Mouse (Mus musculus) ES-Bruce4 (cell line): Measurements from ENCODE around the gene Leng8. TPM values are rescaled to one million over a fixed set of nuclear protein-coding genes. Genes with fewer than 3 reads are reported as not detected.

Experiments used
- H3K27ac ChIP-seq: 2 replicates; pipeline ENCODE4 v1.5.1; 2012; ENCODE audit warnings: low read length, inconsistent platforms; ENCODE audit not compliant: insufficient read depth
- H3K27me3 ChIP-seq: 2 replicates; pipeline ENCODE4 v1.6.1; 2012; ENCODE audit warnings: mild to moderate bottlenecking, low read length, inconsistent platforms; ENCODE audit not compliant: control insufficient read depth, poor library complexity, insufficient read depth, severe bottlenecking
- H3K36me3 ChIP-seq: 2 replicates; pipeline ENCODE4 v1.6.1; 2012; ENCODE audit warnings: inconsistent platforms, mild to moderate bottlenecking, low read length, moderate library complexity; ENCODE audit not compliant: control insufficient read depth, poor library complexity, insufficient read depth, severe bottlenecking
- H3K4me1 ChIP-seq: one replicate; pipeline ENCODE4 v1.8.1; 2011; ENCODE audit warnings: low read length; ENCODE audit not compliant: control insufficient read depth, insufficient read depth
- H3K4me3 ChIP-seq: 2 replicates; pipeline ENCODE4 v1.5.1; 2011; ENCODE audit warnings: low read depth, mild to moderate bottlenecking, low read length
- H3K9ac ChIP-seq: 2 replicates; pipeline ENCODE4 v1.6.1; 2012; ENCODE audit warnings: low read depth, mild to moderate bottlenecking, inconsistent platforms; ENCODE audit not compliant: poor library complexity, severe bottlenecking
- H3K9me3 ChIP-seq: replicated peaks from 2 replicates; pipeline ENCODE4 v1.6.1; 2012; ENCODE audit warnings: mild to moderate bottlenecking, low read length, inconsistent platforms; ENCODE audit not compliant: control insufficient read depth, poor library complexity, insufficient read depth, severe bottlenecking
- CTCF ChIP-seq: IDR thresholded peaks from one replicate; pipeline ENCODE4 v1.8.1; 2011; ENCODE audit warnings: low read depth, low read length
- EP300 ChIP-seq: IDR thresholded peaks from 2 replicates; pipeline ENCODE4 v1.6.1; 2011; ENCODE audit warnings: low read depth, low read length; ENCODE audit not compliant: insufficient read depth
- POLR2A ChIP-seq: IDR thresholded peaks from one replicate; pipeline ENCODE4 v1.8.1; 2011; ENCODE audit warnings: low read length; ENCODE audit not compliant: insufficient read depth
- polyA plus RNA-seq: library from polyadenylated mRNA; stranded (reverse); fragments of >200 nt; gene quantifications from 2 replicates; pipeline ENCODE4 v1.2.4, GENCODE M21; 2011; ENCODE audit warnings: low read depth; ENCODE audit not compliant: missing spikeins, insufficient read depth, insufficient read length

Leng8 gene
- polyA plus RNA-seq, 1 experiment: 96.3 TPM

- H3K9me3 ChIP-seq: no peaks in the 10 kb centered on the region
- H3K36me3 ChIP-seq: 0 out of 2 replicates have a peak, but pooled peaks cover 2% of the 10 kb centered on the region
- no peak for TF ChIP-seq CTCF
- TF ChIP-seq POLR2A: no peak
- peak; percentile 88 for TF ChIP-seq EP300
- no peaks in the 10 kb centered on the region for H3K27me3 ChIP-seq
- H3K4me3 ChIP-seq: no peak overlapping the region
- peak overlapping the region; percentile 71 for H3K27ac ChIP-seq
- H3K4me1 ChIP-seq: peaks cover 6% of the 10 kb centered on the region
- H3K9ac ChIP-seq: no peak overlapping the region
Observed at GRCm38 (mm10) chr7:4125306-4125705, 11.5 kb upstream of the Leng8 start.

- TF ChIP-seq CTCF: no peak
- no peak for TF ChIP-seq EP300
- TF ChIP-seq POLR2A: no peak
- no peak overlapping the region for H3K4me3 ChIP-seq
Observed at GRCm38 (mm10) chr7:4126992-4127785, 9.7 kb upstream of the Leng8 start.

DNA sequence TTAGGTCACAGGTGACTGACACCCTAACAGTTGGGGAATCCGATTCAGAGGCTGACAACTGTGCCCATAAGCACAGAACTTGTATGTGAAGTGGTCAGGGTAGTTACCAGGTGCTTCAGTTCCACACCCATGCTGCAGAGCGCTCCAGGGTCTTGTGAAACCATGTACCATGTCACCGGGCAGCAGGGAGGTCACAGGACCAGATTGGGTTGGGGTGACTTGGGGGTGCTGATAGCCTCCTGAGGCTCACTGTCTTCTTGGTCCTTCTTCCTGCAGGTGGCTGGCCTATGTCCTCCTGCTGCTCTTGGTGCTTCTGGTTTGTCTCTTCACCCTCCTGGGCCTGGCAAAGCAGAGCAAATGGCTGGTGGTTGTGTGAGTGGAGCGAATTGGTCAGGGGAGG is 8.9 kb upstream of the Leng8 start:
- Histone ChIP-seq H3K27ac (no peak overlapping the region), H3K4me1 (peaks cover 8% of the 10 kb centered on the region), H3K27me3 (no peaks in the 10 kb centered on the region), H3K9ac (no peak overlapping the region), H3K4me3 (no peak overlapping the region), H3K9me3 (no peaks in the 10 kb centered on the region), H3K36me3 (0 out of 2 replicates have a peak, but pooled peaks cover 2% of the 10 kb centered on the region)
- TF ChIP-seq POLR2A (no peak), CTCF (no peak), EP300 (no peak)

More at GRCm38 (mm10) chr7:4126992-4127785, 9.7 kb upstream of the Leng8 start:
- H3K27me3 ChIP-seq: no peaks in the 10 kb centered on the region
- peaks cover 11% of the 10 kb centered on the region for H3K4me1 ChIP-seq
- H3K27ac ChIP-seq: no peak overlapping the region
- no peak overlapping the region for H3K9ac ChIP-seq
- no peaks in the 10 kb centered on the region for H3K9me3 ChIP-seq
- H3K36me3 ChIP-seq: 0 out of 2 replicates have a peak, but pooled peaks cover 2% of the 10 kb centered on the region

- TF ChIP-seq POLR2A: no peak
- TF ChIP-seq EP300: no peak
- TF ChIP-seq CTCF: no peak
- no peak overlapping the region for H3K9ac ChIP-seq
- H3K4me3 ChIP-seq: no peak overlapping the region
- 0 out of 2 replicates have a peak, but pooled peaks cover 2% of the 10 kb centered on the region for H3K36me3 ChIP-seq
- H3K27me3 ChIP-seq: no peaks in the 10 kb centered on the region
- H3K4me1 ChIP-seq: peaks cover 5% of the 10 kb centered on the region
- no peak overlapping the region for H3K27ac ChIP-seq
- no peaks in the 10 kb centered on the region for H3K9me3 ChIP-seq
Observed at GRCm38 (mm10) chr7:4128860-4129259, 8.0 kb upstream of the Leng8 start.

DNA sequence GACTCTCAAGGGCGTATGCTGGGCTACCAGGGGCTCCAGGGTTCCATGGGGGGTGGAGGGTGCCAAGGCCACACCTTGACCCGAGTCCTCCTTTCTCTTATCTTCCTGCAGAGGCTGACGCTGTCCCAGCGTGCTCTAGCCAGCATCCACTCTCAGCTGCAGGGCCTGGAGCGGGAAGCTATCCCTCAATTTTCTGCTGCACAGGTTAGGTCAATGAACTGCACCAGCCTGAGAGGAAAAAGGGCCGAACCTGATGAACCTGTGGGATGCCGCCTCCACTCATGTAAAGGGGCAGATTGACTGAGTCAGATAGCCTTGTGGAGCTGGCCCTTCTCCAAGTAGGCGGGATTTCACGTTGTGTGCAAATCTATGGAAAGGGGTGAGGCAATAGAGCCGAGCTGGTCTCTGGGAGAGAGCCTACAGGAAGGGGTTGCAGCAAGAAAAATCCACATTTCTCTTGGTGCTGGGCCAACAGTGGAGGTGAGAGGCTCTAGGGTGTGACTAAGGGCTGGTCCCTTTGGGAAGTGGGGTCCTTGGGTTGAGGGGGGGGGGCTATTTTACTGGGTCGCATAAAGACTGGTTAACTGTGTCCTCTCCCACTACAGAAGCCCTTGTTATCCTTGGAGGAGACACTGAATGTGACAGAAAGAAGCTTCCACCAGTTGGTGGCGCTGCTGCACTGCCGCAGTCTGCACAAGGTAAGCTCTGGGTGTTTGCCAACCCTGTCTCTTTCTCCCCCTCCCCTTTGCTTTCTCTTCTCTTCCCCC is 6.0 kb upstream of the Leng8 start:
- Histone ChIP-seq H3K36me3 (0 out of 2 replicates have a peak, but pooled peaks cover 2% of the 10 kb centered on the region), H3K27ac (no peak overlapping the region), H3K9ac (no peak overlapping the region), H3K4me1 (peaks cover 4% of the 10 kb centered on the region), H3K4me3 (no peak overlapping the region), H3K27me3 (no peaks in the 10 kb centered on the region), H3K9me3 (no peaks in the 10 kb centered on the region)
- TF ChIP-seq POLR2A (no peak), EP300 (0 out of 2 replicates have a peak, but pooled peaks have one; percentile 49), CTCF (peak; percentile 97)

GRCm38 (mm10) chr7:4131964-4132363 is 4.9 kb upstream of the Leng8 start:
- TF ChIP-seq EP300: no peak
- no peak for TF ChIP-seq CTCF
- no peak for TF ChIP-seq POLR2A
- Histone ChIP-seq H3K36me3 (0 out of 2 replicates have a peak, but pooled peaks cover 2% of the 10 kb centered on the region), H3K9me3 (no peaks in the 10 kb centered on the region), H3K27me3 (no peaks in the 10 kb centered on the region), H3K27ac (no peak overlapping the region), H3K4me3 (no peak overlapping the region), H3K9ac (no peak overlapping the region), H3K4me1 (peaks cover 4% of the 10 kb centered on the region)
